Mouse (Mus musculus) lung, adult 2 months (tissue): ENCODE measurements around the gene Lkaaear1.

ENCODE experiments used
- CTCF ChIP-seq: fragments of 200-500 bp; IDR thresholded peaks from 2 replicates; pipeline ENCODE4 v1.5.1; 2011; ENCODE audit warnings: mild to moderate bottlenecking, low read length, control low read depth; ENCODE audit not compliant: insufficient read depth
- POLR2A ChIP-seq: fragments of 200-500 bp; IDR thresholded peaks from 2 replicates; pipeline ENCODE4 v1.6.1; 2011; ENCODE audit warnings: low read depth, mild to moderate bottlenecking, control low read depth, low read length, borderline replicate concordance; ENCODE audit errors: extremely low read depth

DNA sequence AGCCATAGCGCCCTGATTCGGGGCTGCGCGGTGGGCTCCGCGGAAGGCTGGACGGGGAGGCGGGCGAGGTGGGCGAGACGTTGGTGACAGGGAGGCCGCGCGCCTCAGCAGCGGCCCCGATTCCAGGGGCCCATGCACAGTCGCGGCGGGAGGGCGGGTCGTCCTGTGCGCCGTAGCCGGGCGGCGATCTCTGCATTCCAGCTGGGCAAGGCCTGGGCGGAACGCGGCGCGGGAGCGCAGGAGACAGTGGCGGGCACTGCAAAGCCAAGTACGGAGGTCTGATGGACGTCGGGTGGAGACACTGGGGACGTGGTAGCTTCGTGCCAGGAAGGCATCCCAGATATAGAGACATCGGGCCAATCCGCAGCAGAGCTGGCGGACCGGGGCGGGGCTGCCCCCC lies 26.9 kb downstream of the Lkaaear1 start, which contains the start of gene Sox18:
- TF ChIP-seq CTCF = no peak
- TF ChIP-seq POLR2A = peak; percentile 99
